In genomic region chr14:77392476-77392875, GRCm38 (mm10) we compare ENCODE assay signal across 17 mouse cellular contexts.
DNase-seq lines count a peak whose midpoint lies in the region; TF ChIP-seq lines count a peak whose summit lies in the region.
"Had no signal": no experiment of that assay in that cellular context is flagged by ENCODE, and none has a peak within 500 bp of the region (broad histone marks: within the 10 kb centered on the region; RNA-seq: fewer than 3 reads in every experiment).

No protein-coding gene starts in this region.

- TF ChIP-seq CTCF in layer of hippocampus, adult 2 months (conservative IDR thresholded peaks at IDR 0.05) = no peak

- no peaks in the 10 kb centered on the region for H3K36me3 ChIP-seq in hindbrain, embryonic 10.5 days
- H3K36me3 ChIP-seq: embryonic facial prominence, embryonic 12.5 days; forebrain, embryonic 15.5 days had no signal

- peak; percentile 46 to 55 for DNase-seq in cerebellum, postnatal 10 days
- DNase-seq in cerebellum, adult 9-11 months = no peak
- peak; percentile 35 to 42 for DNase-seq in cerebellum, postnatal 25 days
- no peak for DNase-seq in cerebellum, adult 11-12 months
- DNase-seq in layer of hippocampus, adult 2 months (ENCODE audit: low spot score in 2 of 2) = no peak
- DNase-seq in layer of hippocampus, adult 9-10 months (ENCODE audit: low spot score) = no peak
- DNase-seq in hindbrain, embryonic 10.5 days (ENCODE audit: low spot score) = no peak
- DNase-seq: adrenal gland, adult 2 months; adrenal gland, postnatal 10 days; adrenal gland, postnatal 25 days; cerebellum, adult 11 months; cerebellum, adult 8-10 months; embryo, embryonic 11 days; forebrain, postnatal 0 days had no signal

- WGBS in hindbrain, embryonic 10.5 days = 83% methylated on average over 1 of the region's 1 CpGs

- H3K4me3 ChIP-seq in layer of hippocampus, adult 2 months = no peak overlapping the region
- no peak overlapping the region for H3K4me3 ChIP-seq in hindbrain, embryonic 10.5 days
- H3K4me3 ChIP-seq: embryonic facial prominence, embryonic 12.5 days; forebrain, embryonic 13.5 days; forebrain, embryonic 15.5 days had no signal

- H3K4me1 ChIP-seq in hindbrain, embryonic 10.5 days (replicated peaks) = 0 out of 2 replicates have a peak, but pooled peaks cover 6% of the 10 kb centered on the region
- H3K4me1 ChIP-seq: embryonic facial prominence, embryonic 12.5 days; forebrain, embryonic 15.5 days had no signal

- peak overlapping the region; percentile 51; the same call in 1 of the 2 replicates for H3K27ac ChIP-seq in layer of hippocampus, adult 2 months
- no peak overlapping the region for H3K27ac ChIP-seq in hindbrain, embryonic 10.5 days
- H3K27ac ChIP-seq: embryonic facial prominence, embryonic 12.5 days; forebrain, embryonic 13.5 days; forebrain, embryonic 15.5 days had no signal

- no peaks in the 10 kb centered on the region for H3K27me3 ChIP-seq in hindbrain, embryonic 10.5 days (ENCODE audit: insufficient read depth, poor library complexity, severe bottlenecking)
- H3K27me3 ChIP-seq: embryonic facial prominence, embryonic 12.5 days; forebrain, embryonic 13.5 days; forebrain, embryonic 15.5 days had no signal

- H3K9me3 ChIP-seq in hindbrain, embryonic 10.5 days = no peaks in the 10 kb centered on the region
- H3K9me3 ChIP-seq: embryonic facial prominence, embryonic 12.5 days; forebrain, embryonic 13.5 days; forebrain, embryonic 15.5 days had no signal

Comparison
In these comparisons a context has a peak if more than half of its experiments do, and no peak if none do; other contexts are left out.
1. DNase-seq: peak in cerebellum, postnatal 10 days (2 of 2) and cerebellum, postnatal 25 days (2 of 2); none in cerebellum, adult 9-11 months (single experiment), cerebellum, adult 11-12 months (single experiment), layer of hippocampus, adult 2 months (0 of 2), layer of hippocampus, adult 9-10 months (single experiment) and hindbrain, embryonic 10.5 days (single experiment).